Mouse (Mus musculus) G1E (cell line): ENCODE measurements around the gene Zbtb9. TPM values are rescaled to one million over a fixed set of nuclear protein-coding genes. Genes with fewer than 3 reads are reported as not detected.

Experiments used
- ATAC-seq: 2 replicates; pipeline ENCODE4 v1.8.0; 2016; ENCODE audit warnings: mild to moderate bottlenecking; ENCODE audit not compliant: insufficient number of reproducible peaks, poor library complexity, low FRiP score, severe bottlenecking; ENCODE audit errors: extremely low read depth
- DNase-seq: peaks from one replicate; pipeline ENCODE4 v3.0.0; 2012; ENCODE audit warnings: low spot score
- H3K27me3 ChIP-seq: 2 replicates; pipeline ENCODE4 v1.6.1; 2012; ENCODE audit warnings: mild to moderate bottlenecking, low read length, inconsistent platforms; ENCODE audit not compliant: insufficient read depth
- H3K36me3 ChIP-seq: replicated peaks from 2 replicates; pipeline ENCODE3; 2012; ENCODE audit warnings: mild to moderate bottlenecking, inconsistent platforms
- H3K4me1 ChIP-seq: 2 replicates; pipeline ENCODE4 v1.6.1; 2012; ENCODE audit warnings: low read depth, low read length, inconsistent platforms, mixed read lengths; ENCODE audit not compliant: insufficient read depth
- H3K4me3 ChIP-seq: 2 replicates; pipeline ENCODE4 v1.5.1; 2012; ENCODE audit warnings: low read depth, mild to moderate bottlenecking, inconsistent platforms, low read length, moderate library complexity, mixed read lengths
- H3K9me3 ChIP-seq: replicated peaks from 2 replicates; pipeline ENCODE4 v1.6.1; 2012; ENCODE audit warnings: inconsistent platforms
- CTCF ChIP-seq: IDR thresholded peaks from 2 replicates; pipeline ENCODE4 v1.5.1; 2012; ENCODE audit warnings: low read depth, low read length, inconsistent platforms, mixed read lengths
- GATA1 ChIP-seq: IDR thresholded peaks from 2 replicates; pipeline ENCODE4 v1.6.1; 2012; ENCODE audit warnings: borderline replicate concordance, low read length, inconsistent platforms, mixed read lengths
- GATA2 ChIP-seq: IDR thresholded peaks from 2 replicates; pipeline ENCODE4 v1.6.1; 2012; ENCODE audit warnings: low read depth, low read length, inconsistent platforms, borderline replicate concordance
- POLR2AphosphoS5 ChIP-seq: IDR thresholded peaks from 2 replicates; pipeline ENCODE4 v1.6.1; 2012; ENCODE audit warnings: low read depth, low read length, inconsistent platforms; ENCODE audit not compliant: insufficient replicate concordance
- TAL1 ChIP-seq: conservative IDR thresholded peaks from 2 replicates; pipeline ENCODE4 v1.6.1; 2012; ENCODE audit warnings: low read depth, low read length, inconsistent platforms, mixed read lengths
- polyA plus RNA-seq: library from polyadenylated mRNA; stranded (reverse); fragments of >175 nt; gene quantifications from 2 replicates; pipeline ENCODE4 v1.2.3, GENCODE M21; 2012
- total RNA-seq, 2 experiments: library from RNA; stranded (forward) in 1 of 2; stranded (reverse) in 1 of 2; fragments of 200-1000 nt in 1 of 2; fragments of >200 nt in 1 of 2; fragmentation: Nextera tagmentation in 1 of 2; gene quantifications; 2 replicates each; pipeline ENCODE4 v1.2.3; 2014 to 2017

Zbtb9 gene
- total and polyA plus RNA-seq, 3 experiments = 4.4 to 25.6 (median 11.1) TPM

DNA sequence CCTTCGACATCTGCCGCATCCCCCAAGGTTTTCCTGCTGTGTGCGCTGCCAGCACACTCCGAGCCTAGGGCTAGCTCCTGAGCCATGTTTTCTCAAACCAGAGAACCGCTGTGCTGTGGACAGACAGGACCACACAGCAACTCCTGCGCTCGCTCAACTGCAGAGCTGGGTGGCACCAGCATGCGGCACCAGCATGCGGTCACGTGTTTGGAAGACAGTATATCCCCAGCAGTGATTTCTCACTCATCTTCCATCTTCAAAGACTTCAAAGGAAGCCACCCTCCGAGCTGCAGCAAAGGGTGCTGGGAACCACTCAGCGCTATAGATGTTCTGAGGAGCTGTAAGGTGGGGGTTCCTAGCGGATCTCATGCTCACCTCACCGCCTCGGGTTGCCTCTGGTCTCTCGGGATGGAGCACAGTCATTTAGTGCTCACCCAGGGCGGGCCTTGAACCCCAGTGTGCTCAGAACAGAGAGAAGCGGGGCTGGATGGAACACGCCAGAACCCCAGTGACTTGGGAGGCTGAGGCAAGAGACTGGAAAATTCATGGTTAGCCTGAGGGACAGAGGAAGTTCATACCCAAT, 32.0 kb downstream of the Zbtb9 start:
- Histone ChIP-seq H3K4me1 (peaks cover 8% of the 10 kb centered on the region), H3K27me3 (peaks cover 31% of the 10 kb centered on the region), H3K9me3 (no peaks in the 10 kb centered on the region), H3K36me3 (no peaks in the 10 kb centered on the region), H3K4me3 (no peak overlapping the region)
- no peak for TF ChIP-seq GATA2
- no peak for TF ChIP-seq GATA1
- TF ChIP-seq POLR2AphosphoS5 = no peak
- TF ChIP-seq CTCF = no peak
- TF ChIP-seq TAL1 = no peak
- no peak for DNase-seq
- no peak for ATAC-seq

DNA sequence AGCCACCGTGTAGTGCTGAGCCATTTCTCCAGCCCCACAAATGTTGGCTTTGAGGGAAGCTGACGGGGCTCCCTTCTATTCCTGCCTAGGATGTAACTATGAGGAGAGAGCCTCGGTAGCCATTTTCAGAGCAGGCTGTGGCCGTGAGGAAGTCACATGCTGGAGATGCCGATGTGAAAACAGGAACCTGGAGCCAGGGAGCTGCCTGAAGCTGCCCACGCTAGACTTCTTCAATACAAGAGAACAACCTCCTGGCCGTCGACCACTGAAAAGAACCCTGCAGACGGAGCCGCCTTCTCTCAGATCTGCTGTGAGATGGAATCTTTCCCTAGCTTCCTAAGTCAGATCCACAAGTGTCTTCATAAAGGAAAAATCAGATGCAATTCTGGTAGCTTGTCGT, 32.7 kb downstream of the Zbtb9 start:
- Histone ChIP-seq H3K4me1 (peaks cover 5% of the 10 kb centered on the region), H3K9me3 (no peaks in the 10 kb centered on the region), H3K4me3 (no peak overlapping the region), H3K27me3 (peaks cover 34% of the 10 kb centered on the region), H3K36me3 (no peaks in the 10 kb centered on the region)
- no peak for DNase-seq
- ATAC-seq = no peak
- TF ChIP-seq GATA1 = no peak
- TF ChIP-seq POLR2AphosphoS5 = no peak
- no peak for TF ChIP-seq GATA2
- TF ChIP-seq TAL1 = no peak
- TF ChIP-seq CTCF = no peak

GRCm38 (mm10) chr17:27008277-27008676, 35.3 kb downstream of the Zbtb9 start:
- Histone ChIP-seq H3K4me1 (peaks cover 21% of the 10 kb centered on the region), H3K27me3 (peaks cover 36% of the 10 kb centered on the region), H3K9me3 (no peaks in the 10 kb centered on the region), H3K4me3 (no peak overlapping the region), H3K36me3 (no peaks in the 10 kb centered on the region)
- DNase-seq = no peak
- ATAC-seq = no peak
- TF ChIP-seq GATA1 (no peak), POLR2AphosphoS5 (no peak), GATA2 (no peak), TAL1 (no peak), CTCF (no peak)

GRCm38 (mm10) chr17:27011167-27011566, 38.2 kb downstream of the Zbtb9 start:
- H3K4me1 ChIP-seq = peaks cover 16% of the 10 kb centered on the region
- ATAC-seq (no peak), DNase-seq (no peak)
- TF ChIP-seq GATA1 (no peak), POLR2AphosphoS5 (no peak), TAL1 (no peak), GATA2 (no peak), CTCF (no peak)
- no peak overlapping the region for H3K4me3 ChIP-seq
- H3K27me3 ChIP-seq = peaks cover 17% of the 10 kb centered on the region
- H3K9me3 ChIP-seq = no peaks in the 10 kb centered on the region
- no peaks in the 10 kb centered on the region for H3K36me3 ChIP-seq

DNA sequence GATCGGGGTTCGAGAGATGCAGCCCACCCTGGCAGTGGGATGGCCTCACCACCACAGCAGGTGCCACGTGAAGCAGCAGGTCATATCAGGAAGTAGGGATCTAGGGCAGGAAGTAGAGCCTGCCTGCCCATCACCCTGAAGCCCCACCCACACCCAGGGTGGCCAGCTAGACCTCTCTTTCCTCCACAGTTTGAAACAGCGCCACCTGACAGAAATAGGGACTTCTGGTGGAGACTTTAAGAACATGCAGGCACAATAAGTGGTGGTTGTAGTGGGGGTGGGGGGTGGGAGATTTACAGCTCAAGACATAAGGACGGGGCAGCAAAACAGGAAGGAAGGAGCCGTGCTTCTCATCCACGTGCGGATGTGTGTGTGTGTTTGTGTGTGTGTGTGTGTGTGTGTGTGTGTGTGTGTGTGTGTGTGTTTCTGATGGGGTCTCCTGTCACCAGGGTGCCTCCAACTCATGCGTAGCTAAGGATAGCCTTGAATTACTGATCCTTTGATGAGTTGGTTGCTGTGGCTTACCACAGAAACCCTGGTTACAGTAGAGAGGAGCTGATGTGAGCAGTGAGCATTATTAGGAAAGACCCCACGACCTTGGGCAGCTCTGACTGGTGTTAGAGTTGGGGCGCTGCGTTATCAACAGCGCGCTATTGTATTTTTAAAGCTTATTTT, 39.2 kb downstream of the Zbtb9 start:
- Histone ChIP-seq H3K4me3 (peak overlapping the region; percentile 10; the same call in 1 of the 2 replicates), H3K4me1 (peaks cover 17% of the 10 kb centered on the region), H3K9me3 (no peaks in the 10 kb centered on the region), H3K27me3 (peaks cover 14% of the 10 kb centered on the region), H3K36me3 (no peaks in the 10 kb centered on the region)
- DNase-seq (peak; percentile 77), ATAC-seq (peak; percentile 88)
- TF ChIP-seq POLR2AphosphoS5 (no peak), GATA2 (no peak), CTCF (no peak), GATA1 (no peak), TAL1 (no peak)

DNA sequence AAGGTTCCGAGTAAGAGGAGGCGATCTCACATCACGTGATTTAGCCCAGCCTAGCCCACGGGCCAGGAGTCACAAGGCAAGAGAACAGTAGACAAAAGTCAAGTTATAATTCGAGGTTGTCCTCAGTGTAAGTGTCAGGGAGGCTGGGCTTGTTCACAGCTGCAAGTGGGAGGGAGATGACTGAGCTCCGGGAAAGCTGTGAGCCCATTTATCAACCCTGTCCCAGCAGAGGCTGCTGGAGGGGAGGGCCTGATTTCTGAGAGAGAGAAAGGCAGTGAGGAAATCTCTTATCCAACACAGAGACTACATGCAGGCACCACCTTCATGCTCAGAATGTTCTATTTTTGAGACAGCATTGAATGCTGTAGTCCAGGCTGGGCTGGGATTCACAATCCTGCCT, 39.9 kb downstream of the Zbtb9 start:
- Histone ChIP-seq H3K4me3 (no peak overlapping the region), H3K36me3 (no peaks in the 10 kb centered on the region), H3K27me3 (peaks cover 11% of the 10 kb centered on the region), H3K4me1 (peaks cover 25% of the 10 kb centered on the region), H3K9me3 (no peaks in the 10 kb centered on the region)
- TF ChIP-seq TAL1 (no peak), GATA2 (no peak), GATA1 (no peak)
- no peak for ATAC-seq
- DNase-seq = no peak
